16 mouse cellular contexts compared by ENCODE assay signal in genomic region chr2:46655289-46655688, GRCm38 (mm10).
"Had no signal": no experiment of that assay in that cellular context is flagged by ENCODE, and none has a peak within 500 bp of the region (broad histone marks: within the 10 kb centered on the region; RNA-seq: fewer than 3 reads in every experiment).

No protein-coding gene starts in this region.

- H3K4me2 ChIP-seq: liver, embryonic 13.5 days; midbrain, embryonic 11.5 days; neural tube, embryonic 12.5 days had no signal

- H3K27me3 ChIP-seq: liver, embryonic 13.5 days; neural tube, embryonic 12.5 days had no signal

- H3K9me3 ChIP-seq: liver, embryonic 13.5 days; neural tube, embryonic 12.5 days had no signal

- H3K4me3 ChIP-seq: left cerebral cortex, adult 2 months; liver, embryonic 13.5 days; neural tube, embryonic 12.5 days had no signal

- H3K27ac ChIP-seq: kidney, postnatal 0 days; left cerebral cortex, adult 2 months; liver, embryonic 13.5 days; neural tube, embryonic 12.5 days; stomach, postnatal 0 days had no signal

- DNase-seq: kidney, adult 2 months; kidney, postnatal 25 days; layer of hippocampus, postnatal 36 days; liver, embryonic 13.5 days; lung, adult 2 months; lung, postnatal 14 days; lung, postnatal 4 days; midbrain, embryonic 14.5 days; thymus, adult 2 months; thymus, postnatal 14 days; thymus, postnatal 4 days had no signal

- H3K36me3 ChIP-seq: liver, embryonic 13.5 days; neural tube, embryonic 12.5 days had no signal

- H3K9ac ChIP-seq: liver, embryonic 13.5 days; neural tube, embryonic 12.5 days had no signal

- H3K4me1 ChIP-seq: liver, embryonic 13.5 days; neural tube, embryonic 12.5 days had no signal
